Mouse (Mus musculus): ENCODE measurements around the gene Egfl7. TPM values are rescaled to one million over a fixed set of nuclear protein-coding genes. Genes with fewer than 3 reads are reported as not detected.

Gene Egfl7
- total RNA-seq, 2 experiments from 2014 or later, result 55.1 to 56.1 TPM

- DNase-seq, result peak; percentile 32 to 45
Observed at GRCm38 (mm10) chr2:26570034-26570433, 9.8 kb upstream of the Egfl7 start.

DNA sequence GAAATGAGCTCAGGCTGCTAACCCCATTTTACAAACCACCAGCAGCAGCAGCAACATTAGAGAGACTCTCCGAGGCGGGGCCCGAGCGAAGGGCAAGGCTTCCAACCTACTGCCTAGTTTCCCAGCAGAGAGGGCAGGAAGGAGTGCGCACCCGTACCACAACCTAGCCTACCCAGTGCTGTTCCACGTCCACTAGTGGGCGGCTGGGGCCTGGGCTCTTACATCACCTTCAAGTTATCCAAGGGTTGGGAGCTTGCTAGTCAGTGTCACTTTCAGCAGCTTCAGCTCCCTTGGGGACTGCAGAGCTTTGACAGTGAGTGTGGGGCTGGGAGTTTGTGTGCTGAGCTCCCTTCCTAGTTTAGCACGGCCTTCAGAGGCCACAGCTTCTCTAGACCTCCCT lies 8.4 kb upstream of the Egfl7 start:
- no peak for DNase-seq

- no peak for DNase-seq
Observed at GRCm38 (mm10) chr2:26571826-26572225, 8.0 kb upstream of the Egfl7 start.

DNA sequence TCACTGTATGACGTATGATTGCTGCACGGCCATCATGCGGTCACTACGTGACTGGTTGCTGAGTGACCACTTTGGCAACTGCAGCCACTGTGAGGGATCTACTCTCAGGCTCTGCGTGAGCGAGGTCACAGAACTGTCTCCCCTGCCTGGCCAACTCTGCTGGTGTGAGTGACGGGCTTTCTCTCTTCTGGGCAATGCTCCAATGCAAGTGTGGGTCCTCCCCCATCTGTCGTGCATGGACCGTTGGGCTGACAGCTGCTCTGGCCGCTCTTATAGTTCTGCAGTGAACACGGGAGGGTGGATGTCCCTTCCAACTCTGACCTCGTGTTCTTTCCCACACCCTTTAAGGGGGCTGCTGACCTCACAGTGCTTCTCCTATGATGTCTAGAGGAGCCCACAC lies 6.4 kb upstream of the Egfl7 start:
- no peak for DNase-seq

DNA sequence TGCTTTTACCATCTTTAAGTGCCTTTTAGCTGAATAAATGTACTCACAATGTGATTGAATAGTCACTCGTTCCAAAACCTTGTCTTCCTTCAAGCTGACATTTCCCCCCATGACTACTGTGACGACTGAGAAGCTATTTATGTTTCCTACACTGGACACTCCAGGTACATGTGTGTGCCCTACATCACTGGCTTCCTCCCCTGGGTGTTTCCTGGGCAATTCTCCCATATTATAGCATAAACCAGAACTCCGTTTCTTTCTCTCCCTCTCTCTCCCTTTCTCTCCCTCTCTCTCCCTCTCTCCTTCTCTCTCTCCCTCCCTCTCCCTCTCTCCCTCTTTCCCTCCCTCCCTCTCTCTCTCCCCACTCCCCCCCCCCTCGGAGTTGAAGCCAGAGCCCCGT lies 6.0 kb upstream of the Egfl7 start:
- DNase-seq, result no peak

- DNase-seq, result no peak
Observed at GRCm38 (mm10) chr2:26574862-26575261, 5.0 kb upstream of the Egfl7 start.

- no peak for DNase-seq
Observed at GRCm38 (mm10) chr2:26575378-26575777, 4.4 kb upstream of the Egfl7 start.

DNA sequence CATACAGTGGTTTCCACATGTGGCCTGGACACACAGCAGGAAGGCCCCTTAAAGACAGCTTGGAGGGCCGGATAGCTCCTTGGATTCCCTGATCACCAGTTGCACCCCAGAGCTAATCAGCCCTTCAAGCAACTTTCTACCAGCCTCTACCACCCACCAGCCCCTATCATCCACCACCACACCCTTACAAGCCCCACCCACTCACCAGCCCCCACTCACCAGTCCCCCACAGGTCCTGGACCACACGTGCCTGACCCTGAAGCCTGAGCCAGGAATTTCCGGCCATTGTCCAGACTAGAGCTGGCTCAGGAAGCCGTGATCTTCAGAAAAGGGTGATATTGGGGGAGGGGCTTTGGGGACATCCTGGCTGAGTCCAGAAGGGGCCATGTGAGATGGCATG lies 3.9 kb upstream of the Egfl7 start:
- DNase-seq, result no peak

DNA sequence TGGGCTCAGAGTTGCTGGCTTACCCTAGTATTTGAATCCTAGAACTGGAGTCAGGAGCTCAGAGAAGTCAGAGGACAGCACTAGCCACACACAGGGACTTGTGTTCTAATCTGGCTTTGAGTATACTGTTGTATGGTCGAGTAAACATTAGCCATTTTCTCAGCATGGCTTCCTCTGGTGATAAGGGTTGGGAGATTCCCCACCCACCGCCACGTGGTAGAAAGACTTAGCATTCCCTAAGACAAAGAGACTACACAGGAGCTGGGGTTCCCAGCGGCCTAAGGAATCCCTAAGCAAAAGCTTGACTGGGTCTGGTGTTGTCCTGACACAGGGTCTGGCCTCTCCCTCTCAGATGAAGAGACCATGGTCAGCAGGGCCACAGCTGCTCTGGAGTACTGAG lies 3.4 kb upstream of the Egfl7 start:
- no peak for DNase-seq

DNA sequence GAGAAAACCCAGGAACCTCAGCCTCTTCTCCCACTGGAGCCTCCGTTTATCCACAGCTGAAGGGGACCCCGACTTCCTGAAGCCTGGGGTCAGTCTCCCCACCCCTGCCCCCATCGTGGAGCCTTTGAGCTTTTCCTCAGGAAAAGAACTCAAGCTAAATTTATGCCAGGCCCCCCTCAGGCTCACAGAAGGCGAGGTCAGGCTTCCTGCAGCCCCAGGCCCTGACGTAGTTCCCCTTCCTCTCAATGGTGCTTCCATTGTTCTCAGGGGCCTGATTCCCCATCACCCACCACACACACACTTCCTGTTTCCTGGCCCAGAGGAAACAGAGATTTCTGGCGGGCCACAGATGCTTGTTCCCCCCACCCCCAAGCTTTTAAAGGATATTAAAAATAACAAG lies 1.4 kb upstream of the Egfl7 start:
- no peak for DNase-seq

DNA sequence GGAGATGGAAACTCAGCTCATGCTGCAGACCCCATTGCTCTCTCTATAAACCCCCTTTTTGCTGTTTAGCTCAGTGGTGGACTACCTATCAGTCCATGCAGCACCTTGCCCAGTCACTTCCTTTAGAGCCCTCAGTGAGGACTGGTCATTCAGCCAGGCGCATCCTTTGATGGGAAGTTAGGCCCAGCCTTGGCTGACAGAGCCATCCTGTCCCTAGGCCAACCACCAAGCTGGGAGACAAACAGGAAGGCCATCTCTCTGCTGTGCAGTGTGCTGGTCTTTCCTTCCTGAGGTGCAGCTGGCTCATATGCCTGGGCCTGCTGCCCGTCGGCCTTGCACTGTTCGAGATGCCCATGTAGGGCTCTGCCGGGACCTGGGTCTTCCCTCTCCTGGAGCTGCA lies 937 bp downstream of the Egfl7 start:
- no peak for DNase-seq

- DNase-seq, result no peak
Observed at GRCm38 (mm10) chr2:26582203-26582602, 2.4 kb downstream of the Egfl7 start.

GRCm38 (mm10) chr2:26582741-26583140 lies 2.9 kb downstream of the Egfl7 start:
- DNase-seq, result no peak

DNA sequence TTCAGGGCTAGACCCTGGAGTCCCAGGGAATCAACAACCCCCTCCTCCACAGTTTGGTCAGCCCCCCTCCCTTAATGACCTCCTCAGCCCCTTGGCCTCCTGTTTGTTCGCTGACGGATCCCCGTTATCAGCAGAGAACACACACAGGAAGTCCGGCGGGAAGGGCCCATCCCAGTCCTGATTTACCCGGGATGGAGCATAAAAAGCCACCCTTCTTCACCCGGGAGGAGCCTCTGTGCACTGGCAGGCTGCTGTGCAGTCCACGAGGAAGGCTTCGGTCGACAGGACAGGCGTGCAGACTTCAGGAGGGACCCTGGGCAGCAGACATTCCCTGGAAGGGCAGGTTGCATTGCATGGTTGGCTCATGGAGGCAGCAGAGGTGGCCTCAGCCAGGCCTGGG lies 3.8 kb downstream of the Egfl7 start:
- no peak for DNase-seq

GRCm38 (mm10) chr2:26585713-26586112 lies 5.9 kb downstream of the Egfl7 start:
- DNase-seq, result no peak

GRCm38 (mm10) chr2:26586294-26587043 lies 6.7 kb downstream of the Egfl7 start, which contains the start of gene Gm20532:
TSS of gene Gm20532 (plus strand) at chr2:26586639.
- peak; percentile 60 to 65 for DNase-seq

DNA sequence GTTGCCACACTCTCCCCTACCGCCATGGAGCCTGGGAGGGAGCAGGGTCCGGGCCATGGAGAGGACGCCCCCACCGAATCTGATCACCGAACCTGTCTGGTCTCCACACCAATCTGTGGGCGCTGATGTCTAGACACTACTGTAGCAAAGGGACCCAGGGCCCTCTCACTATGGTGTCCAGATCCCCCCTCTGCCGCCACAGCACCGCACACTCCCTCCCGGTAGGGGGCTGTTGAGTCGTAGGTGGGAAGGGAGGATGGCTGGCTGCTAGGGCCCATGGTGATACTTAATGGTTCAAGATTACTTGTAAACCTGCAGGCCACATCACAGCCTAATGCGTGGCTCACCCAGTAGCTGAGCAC lies 7.2 kb downstream of the Egfl7 start:
- DNase-seq, result no peak

GRCm38 (mm10) chr2:26588573-26588972 lies 8.8 kb downstream of the Egfl7 start:
- DNase-seq, result no peak

DNA sequence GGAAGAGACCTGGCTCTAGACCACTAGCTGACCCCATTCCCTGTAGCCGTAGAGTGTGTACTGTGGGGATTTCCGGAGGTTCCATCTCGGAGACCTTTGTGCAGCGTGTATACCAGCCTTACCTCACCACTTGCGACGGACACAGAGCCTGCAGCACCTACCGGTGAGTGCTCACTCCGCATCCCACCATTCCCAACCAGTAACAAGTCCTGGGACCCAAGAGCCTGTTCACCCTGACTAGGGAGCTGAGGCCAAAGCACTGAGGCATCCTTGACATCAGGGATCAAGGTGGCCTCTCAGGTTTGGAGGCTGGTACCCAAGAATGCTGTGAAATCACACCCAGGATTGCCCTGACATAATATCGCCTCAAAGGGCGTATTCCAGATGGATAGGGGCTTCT lies 9.5 kb downstream of the Egfl7 start:
- DNase-seq, result no peak

GRCm38 (mm10) chr2:26590282-26590681 lies 10.5 kb downstream of the Egfl7 start:
- DNase-seq, result no peak

DNA sequence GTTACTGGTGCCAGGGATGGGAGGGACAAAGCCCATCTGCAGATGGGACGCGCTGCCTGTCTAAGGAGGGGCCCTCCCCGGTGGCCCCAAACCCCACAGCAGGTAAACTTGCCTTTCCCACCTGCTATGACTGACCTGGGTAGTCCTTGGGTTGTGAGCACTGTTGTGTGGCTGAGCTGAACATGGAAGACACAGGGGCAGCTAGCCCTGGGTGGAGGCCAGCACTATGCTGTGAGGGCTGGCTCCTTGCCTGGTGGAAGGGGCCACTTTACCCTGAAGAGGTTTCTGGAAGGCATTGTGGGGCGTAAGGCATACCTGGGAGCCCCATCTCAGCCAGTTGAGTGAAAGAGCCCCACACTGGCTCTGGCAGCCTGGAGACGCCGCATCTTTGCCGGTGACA lies 11.1 kb downstream of the Egfl7 start:
- no peak for DNase-seq

- DNase-seq, result no peak
Observed at GRCm38 (mm10) chr2:26591416-26591815, 11.6 kb downstream of the Egfl7 start.

DNA sequence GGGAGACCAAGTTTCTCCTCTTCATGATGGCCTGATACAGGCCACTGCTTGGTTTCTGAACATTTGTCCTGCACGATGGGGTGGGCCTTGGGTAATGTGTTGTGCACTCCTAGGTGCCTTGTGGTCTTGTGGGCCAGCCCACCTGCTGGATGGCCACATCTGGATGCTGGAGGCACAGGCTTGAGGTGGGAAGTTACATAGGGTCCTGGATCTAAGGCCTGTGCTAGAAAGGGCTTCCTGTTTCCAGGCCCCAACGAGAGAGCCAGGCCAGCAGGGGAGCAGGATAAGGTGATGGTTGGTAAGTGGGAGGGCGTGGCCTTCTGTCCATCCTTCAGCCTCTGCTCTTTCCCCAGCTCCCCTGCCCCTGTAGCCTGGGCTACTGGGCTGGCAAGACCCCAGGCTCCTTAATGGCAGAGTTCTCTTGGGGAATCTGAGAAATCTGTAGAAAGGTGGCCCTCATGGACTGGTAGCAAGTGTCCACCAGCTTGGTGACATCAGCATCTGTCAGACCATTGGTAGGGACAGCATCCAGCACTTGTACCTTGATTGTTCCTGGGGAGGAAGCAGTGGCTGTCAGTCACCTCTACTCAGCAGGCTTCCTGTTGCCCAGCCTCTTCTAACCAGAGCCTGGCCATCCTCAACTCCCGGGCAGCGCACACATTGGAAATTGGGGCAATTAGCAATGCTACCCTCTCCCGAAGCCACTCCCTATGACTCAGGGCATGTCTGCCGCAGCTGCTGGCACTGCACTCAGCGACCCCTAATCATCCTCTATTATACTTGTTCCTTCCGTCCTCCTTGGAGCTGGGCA lies 13.6 kb downstream of the Egfl7 start:
- DNase-seq, result no peak

DNA sequence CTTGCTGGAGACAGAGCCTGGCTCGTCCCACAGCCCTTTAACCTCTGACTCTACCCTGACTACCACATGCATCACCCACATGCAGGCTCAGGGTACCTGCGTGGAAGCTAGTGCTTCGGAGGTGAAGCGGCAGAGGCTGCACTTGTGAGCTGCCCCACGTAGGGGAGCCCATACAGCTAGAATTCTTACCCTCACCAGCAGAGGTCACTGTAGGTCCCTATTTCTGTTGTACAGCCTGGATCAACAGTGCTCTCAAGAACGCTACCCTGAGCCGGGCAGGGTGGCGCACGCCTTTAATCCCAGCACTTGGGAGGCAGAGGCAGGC lies 14.2 kb downstream of the Egfl7 start:
- DNase-seq, result peak in 1 of 2 experiments; percentile 30

Data from layer of hippocampus, postnatal 36 days (tissue).